Mouse (Mus musculus) bone marrow, adult 2 months (tissue): ENCODE results near the gene Unc119. TPM values are rescaled to one million over a fixed set of nuclear protein-coding genes. Genes with fewer than 3 reads are reported as not detected.

Source experiments
- H3K27ac ChIP-seq: fragments of 200-500 bp; 2 replicates; pipeline ENCODE4 v1.5.1; 2012; ENCODE audit warnings: low read depth, mild to moderate bottlenecking, control low read depth, inconsistent platforms, low read length; ENCODE audit not compliant: control insufficient read depth, poor library complexity, insufficient read depth
- H3K4me1 ChIP-seq: fragments of 200-500 bp; 2 replicates; pipeline ENCODE4 v1.6.1; 2011; ENCODE audit warnings: low read length; ENCODE audit not compliant: control insufficient read depth, insufficient read depth
- H3K4me3 ChIP-seq: fragments of 200-500 bp; replicated peaks from 2 replicates; pipeline ENCODE3; 2011; ENCODE audit warnings: mild to moderate bottlenecking, low read depth, low read length, control low read depth; ENCODE audit not compliant: control insufficient read depth
- CTCF ChIP-seq: fragments of 200-500 bp; IDR thresholded peaks from 2 replicates; pipeline ENCODE4 v1.5.1; 2011; ENCODE audit warnings: low read length, control low read depth; ENCODE audit not compliant: control insufficient read depth, insufficient read depth
- POLR2A ChIP-seq: fragments of 200-500 bp; IDR thresholded peaks from 2 replicates; pipeline ENCODE4 v1.6.1; 2011; ENCODE audit warnings: low read depth, mild to moderate bottlenecking, control low read depth, low read length, borderline replicate concordance; ENCODE audit not compliant: control insufficient read depth
- WGBS: fragments of 180-500 bp; shearing (Covaris S2); methylation state at CpG from one replicate; pipeline ENCODE4 v1.1.7; 2018; 5-methylcytosine and 5-hydroxymethylcytosine counted together
- polyA plus RNA-seq: library from polyadenylated mRNA; stranded (reverse); fragments of >200 nt; gene quantifications from 2 replicates; pipeline ENCODE4 v1.2.4, GENCODE M21; 2011; ENCODE audit warnings: low replicate concordance; ENCODE audit not compliant: missing spikeins, insufficient read depth, insufficient read length

Unc119 gene
- polyA plus RNA-seq, 1 experiment: 71.9 TPM

- Histone ChIP-seq H3K4me3 (no peak within 1 kb of the TSS), H3K4me1 (no peaks in the 10 kb centered on the region), H3K27ac (no peak within 1 kb of the TSS; the same call in 1 of the 2 replicates)
- TF ChIP-seq CTCF (no peak), POLR2A (no peak)
- 75% methylated on average over 14 of the region's 14 CpGs for WGBS
Measured at GRCm38 (mm10) chr11:78386508-78387043, 43.3 kb downstream of the Unc119 start, which contains the start of gene Foxn1. Foxn1 (minus strand) TSS chr11:78386558.

- Histone ChIP-seq H3K27ac (no peak overlapping the region), H3K4me3 (no peak overlapping the region), H3K4me1 (no peaks in the 10 kb centered on the region; the same call in 1 of the 2 replicates)
- TF ChIP-seq POLR2A: no peak
- TF ChIP-seq CTCF: no peak
- WGBS: 74% methylated on average over 3 of the region's 3 CpGs
Measured at GRCm38 (mm10) chr11:78392728-78393127, 49.4 kb downstream of the Unc119 start.

GRCm38 (mm10) chr11:78396950-78397349, 53.7 kb downstream of the Unc119 start:
- H3K4me1 ChIP-seq: no peaks in the 10 kb centered on the region; the same call in 1 of the 2 replicates
- no peak for TF ChIP-seq CTCF
- TF ChIP-seq POLR2A: no peak
- WGBS: 72% methylated on average over 11 of the region's 11 CpGs
- no peak overlapping the region for H3K4me3 ChIP-seq
- no peak overlapping the region for H3K27ac ChIP-seq

- WGBS: 19% methylated on average over 18 of the region's 18 CpGs
- peak; percentile 72 for TF ChIP-seq CTCF
- TF ChIP-seq POLR2A: no peak
Measured at GRCm38 (mm10) chr11:78397397-78397796, 54.1 kb downstream of the Unc119 start.

GRCm38 (mm10) chr11:78398212-78398611, 54.9 kb downstream of the Unc119 start:
- no peaks in the 10 kb centered on the region; the same call in 1 of the 2 replicates for H3K4me1 ChIP-seq
- TF ChIP-seq POLR2A: no peak
- TF ChIP-seq CTCF: no peak
- WGBS: 78% methylated on average over 6 of the region's 6 CpGs
- no peak overlapping the region for H3K4me3 ChIP-seq
- H3K27ac ChIP-seq: no peak overlapping the region

More at GRCm38 (mm10) chr11:78397397-78397796, 54.1 kb downstream of the Unc119 start:
- Histone ChIP-seq H3K27ac (no peak overlapping the region), H3K4me1 (no peaks in the 10 kb centered on the region; the same call in 1 of the 2 replicates), H3K4me3 (no peak overlapping the region)

Other genes with a start within 250 kb of the Unc119 start
- 5.3 and 12.3 TPM in 2 replicates for gene Fam222b, start 248.8 kb upstream of the Unc119 start, polyA plus RNA-seq
- gene Traf4, start 177.9 kb upstream of the Unc119 start, polyA plus RNA-seq: 20.6 and 30.0 TPM in 2 replicates
- 10.4 and 17.8 TPM in 2 replicates for gene Nek8, start 166.8 kb upstream of the Unc119 start, polyA plus RNA-seq
- gene Tlcd1, start 166.8 kb upstream of the Unc119 start, polyA plus RNA-seq: 48.0 and 66.6 TPM in 2 replicates
- gene Rpl23a, start 159.9 kb upstream of the Unc119 start, polyA plus RNA-seq: 181 and 299 TPM in 2 replicates
- gene Rab34, start 155.1 kb upstream of the Unc119 start, polyA plus RNA-seq: 5.2 and 8.6 TPM in 2 replicates
- gene Proca1, start 150.1 kb upstream of the Unc119 start, polyA plus RNA-seq: 2.6 and 3.3 TPM in 2 replicates
- gene Sdf2, start 97.7 kb upstream of the Unc119 start, polyA plus RNA-seq: 47.7 and 67.8 TPM in 2 replicates
- 15.1 and 30.7 TPM in 2 replicates for gene Supt6, start 97.5 kb upstream of the Unc119 start, polyA plus RNA-seq
- gene 2610507B11Rik, start 81.7 kb upstream of the Unc119 start, polyA plus RNA-seq: 25.9 and 50.3 TPM in 2 replicates
- gene BC030499, start 52.6 kb upstream of the Unc119 start, polyA plus RNA-seq: 2.4 and 3.9 TPM in 2 replicates
- 70.4 and 91.6 TPM in 2 replicates for gene Spag5, start 42.0 kb upstream of the Unc119 start, polyA plus RNA-seq
- 2.9 and 8.4 TPM in 2 replicates for gene Aldoc, start 20.5 kb upstream of the Unc119 start, polyA plus RNA-seq
- gene Pigs, start 15.1 kb upstream of the Unc119 start, polyA plus RNA-seq: 7.3 and 16.7 TPM in 2 replicates
- not detected in 2 replicates for gene Foxn1, start 43.1 kb downstream of the Unc119 start, polyA plus RNA-seq
- not detected in 2 replicates for gene Slc13a2, start 78.7 kb downstream of the Unc119 start, polyA plus RNA-seq
- 1.6 TPM in 1 of 2 replicates, not detected in the other for gene Slc46a1, start 122.2 kb downstream of the Unc119 start, polyA plus RNA-seq
- not detected in 2 replicates for gene Sarm1, start 154.3 kb downstream of the Unc119 start, polyA plus RNA-seq
- 6.2 and 19.7 TPM in 2 replicates for gene Vtn, start 155.6 kb downstream of the Unc119 start, polyA plus RNA-seq
- not detected in 2 replicates for gene Sebox, start 160.0 kb downstream of the Unc119 start, polyA plus RNA-seq
- gene Tmem199, start 168.7 kb downstream of the Unc119 start, polyA plus RNA-seq: 6.5 and 16.5 TPM in 2 replicates
- 14.2 and 19.0 TPM in 2 replicates for gene Poldip2, start 168.7 kb downstream of the Unc119 start, polyA plus RNA-seq
- 5.4 and 11.7 TPM in 2 replicates for gene Tnfaip1, start 192.8 kb downstream of the Unc119 start, polyA plus RNA-seq
- gene Ift20, start 192.9 kb downstream of the Unc119 start, polyA plus RNA-seq: 28.2 and 42.1 TPM in 2 replicates
- 16.1 and 27.3 TPM in 2 replicates for gene Tmem97, start 207.3 kb downstream of the Unc119 start, polyA plus RNA-seq